Mouse (Mus musculus) lung, postnatal 36 days (tissue): ENCODE measurements around the gene Shq1.
A peak's percentile ranks its signal among the peaks of the same experiment; 100 is the strongest.

Source experiments
- DNase-seq: peaks from one replicate; pipeline ENCODE4 v3.0.0; 2022; ENCODE audit warnings: mixed read lengths

The Shq1 gene

DNA sequence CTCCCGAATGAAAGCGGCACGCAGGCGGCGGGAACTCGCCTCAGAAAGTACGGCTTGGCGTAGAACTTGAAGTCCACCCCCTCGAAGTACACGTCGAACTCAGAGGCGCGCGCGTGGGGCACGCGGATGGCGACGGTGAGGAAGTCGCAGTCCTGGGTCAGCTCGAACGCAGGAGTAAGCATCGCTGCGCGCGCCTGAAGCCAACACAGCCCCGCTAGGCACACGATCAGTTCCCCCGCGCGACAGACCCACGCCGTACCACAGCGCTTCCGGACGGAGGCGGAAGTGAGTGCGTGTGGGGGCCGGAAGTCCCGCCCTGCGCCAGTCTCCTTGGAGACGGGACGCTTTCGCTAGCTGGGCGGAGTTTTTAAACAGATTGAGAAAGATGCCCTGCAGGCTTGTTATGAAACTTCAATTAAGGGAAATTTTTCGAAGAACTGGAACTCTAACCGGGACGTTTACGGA lies at the start of gene Shq1:
Shq1 (minus strand) TSS at position 278 of the 465 bp plus-strand sequence.
- peak; percentile 92 for DNase-seq

DNA sequence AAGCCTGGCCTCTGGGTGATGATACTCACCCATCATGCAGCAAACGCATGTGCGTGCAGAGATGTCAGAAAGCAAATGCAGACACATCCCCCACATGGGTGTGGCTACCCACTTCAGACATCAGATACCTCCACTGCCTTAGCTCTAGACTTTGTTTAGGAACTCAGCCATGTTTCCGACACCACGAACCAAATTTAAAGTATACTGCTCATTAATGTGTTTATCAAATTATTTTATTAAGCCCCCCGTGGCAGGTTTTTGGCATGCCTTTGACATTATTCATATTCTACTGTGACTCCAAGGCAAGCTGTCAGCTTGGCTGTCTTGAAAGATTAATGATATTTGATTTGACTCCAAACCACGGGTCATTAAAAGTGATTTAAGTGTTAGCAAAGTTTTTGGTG lies 49.1 kb upstream of the Shq1 start:
- DNase-seq, result no peak

DNA sequence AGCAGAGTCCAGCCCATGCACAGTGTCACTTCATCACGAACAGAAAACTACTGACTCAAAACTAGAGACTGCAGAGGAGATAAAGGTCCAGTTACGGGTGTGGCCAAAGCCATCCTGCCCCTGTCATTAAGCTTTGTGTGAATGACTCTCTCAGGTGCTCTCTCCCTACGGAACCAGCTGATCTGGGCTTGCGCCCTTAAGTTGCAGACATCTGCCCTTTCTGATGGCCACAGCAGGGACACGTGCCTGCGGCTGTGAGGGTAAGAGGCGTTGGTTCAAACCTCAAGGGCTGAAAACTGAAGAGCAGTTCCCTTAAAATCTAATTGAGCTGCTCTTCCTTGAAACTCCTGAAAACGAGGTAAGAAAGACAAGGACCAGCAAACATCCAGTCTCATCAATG lies 45.9 kb upstream of the Shq1 start:
- no peak for DNase-seq

DNA sequence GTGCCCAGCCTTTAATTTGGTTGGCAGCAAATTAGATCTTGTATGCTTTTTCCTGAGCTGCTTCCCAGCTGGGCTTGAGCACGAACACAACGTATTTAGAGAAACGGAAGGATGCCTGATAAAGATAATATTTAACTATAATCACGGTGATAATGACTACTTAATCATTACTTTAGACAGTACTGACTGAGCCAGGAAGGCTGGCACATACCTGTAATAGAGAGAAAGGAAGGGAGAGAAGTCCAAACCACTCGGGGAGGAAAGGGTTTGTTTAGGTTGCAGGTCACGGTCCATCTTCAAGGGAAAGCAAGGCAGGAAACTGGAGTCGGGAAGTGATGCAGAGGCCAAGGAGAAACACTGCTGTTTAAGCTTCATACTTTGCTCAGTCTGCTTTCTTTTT lies 45.2 kb upstream of the Shq1 start:
- no peak for DNase-seq

DNA sequence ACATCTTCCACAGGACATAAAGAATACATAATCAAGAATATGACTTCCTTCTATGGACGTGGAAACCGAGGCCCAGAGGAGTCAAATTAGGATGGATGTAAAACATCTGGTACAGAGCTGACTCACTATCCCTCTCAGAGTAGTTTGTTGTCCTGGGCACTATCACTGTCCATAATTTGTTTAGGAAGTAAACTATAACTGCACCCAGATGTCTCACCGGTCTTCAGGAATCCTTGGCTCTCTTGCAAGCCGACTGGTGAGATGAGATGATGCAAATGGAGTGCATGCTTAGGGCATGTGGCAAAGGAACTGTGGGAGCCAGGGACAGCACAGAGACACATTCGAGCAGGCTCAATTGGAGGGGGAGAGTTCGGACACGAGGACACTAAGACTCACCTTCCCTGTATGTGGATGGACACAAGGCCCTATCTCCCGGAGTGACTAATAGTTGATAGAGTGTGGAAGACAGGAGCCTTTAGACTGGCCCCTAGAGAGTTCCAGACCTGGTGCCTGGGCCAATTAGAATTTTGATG lies 44.4 kb upstream of the Shq1 start:
- DNase-seq, result no peak

DNA sequence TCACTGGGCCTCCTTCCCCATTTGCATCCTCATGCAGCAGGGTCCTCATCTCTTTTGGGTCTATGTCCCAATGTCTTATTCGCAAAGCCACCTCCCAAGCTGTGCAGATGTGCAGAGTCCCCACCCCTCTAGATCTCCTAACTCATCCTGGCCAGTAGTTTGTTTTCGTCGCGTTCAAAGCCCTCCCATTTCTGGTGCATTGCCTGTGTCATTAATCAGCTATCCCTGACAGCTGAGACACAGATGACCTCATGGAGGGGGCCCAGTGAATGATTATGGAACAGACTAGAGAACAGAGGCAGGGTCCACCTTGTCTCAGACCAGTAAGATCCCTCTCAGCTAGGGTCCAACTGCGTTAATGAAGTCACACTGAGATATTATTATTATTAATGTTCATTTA lies 39.9 kb upstream of the Shq1 start:
- no peak for DNase-seq

DNA sequence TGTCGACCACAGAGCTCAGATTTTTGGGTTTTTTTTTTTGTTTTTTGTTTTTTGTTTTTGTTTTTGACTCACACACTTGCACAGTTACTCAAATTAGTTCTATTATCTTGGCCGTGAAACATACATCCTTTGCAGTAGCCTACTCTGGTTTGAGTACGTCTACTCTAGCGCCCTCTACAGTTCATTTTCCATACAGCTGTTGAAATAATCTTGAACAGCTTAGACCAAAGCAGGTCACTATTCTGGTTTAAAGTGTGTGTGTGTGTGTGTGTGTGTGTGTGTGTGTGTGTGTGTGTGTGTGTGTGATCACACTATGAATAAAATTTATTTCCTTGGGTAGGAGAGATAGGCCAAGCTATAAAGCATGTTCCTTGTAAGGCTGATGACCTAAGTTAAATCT lies 39.2 kb upstream of the Shq1 start:
- DNase-seq, result peak; percentile 53

DNA sequence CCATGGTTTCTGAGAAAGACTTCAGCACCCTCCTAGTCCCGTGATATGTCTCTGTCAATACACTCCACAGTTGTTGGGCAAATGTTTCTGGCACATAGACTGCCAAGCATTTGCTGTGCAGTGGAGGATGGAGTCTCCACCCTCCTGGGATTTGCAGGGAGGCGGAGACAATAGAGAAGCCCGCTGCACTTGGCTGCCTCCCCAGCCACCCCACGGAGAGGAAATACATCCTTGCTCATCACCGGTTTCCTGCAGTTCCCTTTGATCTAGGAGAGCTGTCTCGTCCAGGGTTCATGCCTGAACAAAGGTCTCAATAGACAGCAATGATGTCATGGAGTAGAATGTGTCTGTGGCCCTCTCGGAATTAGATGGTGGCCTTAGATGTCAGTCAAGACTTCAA lies 38.5 kb upstream of the Shq1 start:
- DNase-seq, result peak; percentile 76

DNA sequence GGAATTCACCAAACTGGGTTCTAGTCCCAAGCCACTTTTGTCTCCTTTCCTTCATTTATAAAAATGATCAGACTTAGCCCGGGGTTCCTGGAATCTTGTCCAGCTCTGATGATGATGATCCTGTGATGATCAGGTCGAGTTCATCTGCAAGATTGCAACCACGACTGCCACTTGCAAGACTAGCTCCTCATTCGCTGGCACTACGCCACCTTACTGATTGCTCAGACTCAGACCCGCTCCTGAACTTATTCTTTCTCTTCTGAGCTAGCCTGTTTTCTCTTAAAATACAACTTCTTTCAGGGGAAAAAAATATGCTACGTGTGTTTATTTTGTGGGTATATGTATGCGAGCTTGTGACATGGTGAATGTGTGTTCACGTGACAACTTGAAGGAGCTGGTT lies 38.0 kb upstream of the Shq1 start:
- no peak for DNase-seq

DNA sequence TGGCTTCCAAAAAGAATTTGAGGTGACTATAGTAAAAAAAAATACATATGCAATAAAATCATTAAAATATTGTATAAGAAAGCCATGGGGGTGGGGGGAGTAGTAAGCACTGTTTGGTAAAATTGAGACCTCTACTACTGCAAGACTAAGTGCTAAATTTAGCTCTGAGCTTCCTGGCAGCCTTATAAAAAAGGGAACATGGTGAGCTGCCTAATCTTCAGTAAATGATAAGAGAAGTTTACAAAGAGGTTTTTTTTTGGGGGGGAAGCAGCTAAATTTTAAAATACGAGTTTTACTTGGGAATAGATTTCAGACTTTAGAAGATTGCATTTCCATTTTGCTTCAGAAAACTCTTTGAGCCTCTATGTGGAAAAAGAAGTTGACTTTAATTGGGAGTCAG lies 37.3 kb upstream of the Shq1 start:
- no peak for DNase-seq

DNA sequence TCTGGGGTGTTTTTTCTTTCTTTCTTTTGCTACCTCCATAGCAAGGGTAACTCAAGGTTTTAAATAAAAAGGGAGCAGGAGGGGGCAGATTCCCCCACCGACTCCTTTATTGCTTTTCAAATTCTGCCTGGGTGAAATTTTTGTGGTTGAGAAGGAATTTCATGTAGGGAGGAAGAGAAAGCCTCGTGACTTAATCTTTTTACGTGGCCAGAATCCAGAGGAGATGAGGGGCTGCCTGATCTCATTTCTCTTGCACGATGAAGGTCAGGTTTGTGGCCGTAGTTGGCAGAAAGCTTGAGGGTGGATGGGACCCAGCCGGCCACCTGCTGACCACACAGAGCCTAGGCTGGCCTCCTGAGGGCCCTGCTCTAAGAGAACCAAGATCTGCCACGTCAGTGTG lies 36.6 kb upstream of the Shq1 start:
- no peak for DNase-seq

DNA sequence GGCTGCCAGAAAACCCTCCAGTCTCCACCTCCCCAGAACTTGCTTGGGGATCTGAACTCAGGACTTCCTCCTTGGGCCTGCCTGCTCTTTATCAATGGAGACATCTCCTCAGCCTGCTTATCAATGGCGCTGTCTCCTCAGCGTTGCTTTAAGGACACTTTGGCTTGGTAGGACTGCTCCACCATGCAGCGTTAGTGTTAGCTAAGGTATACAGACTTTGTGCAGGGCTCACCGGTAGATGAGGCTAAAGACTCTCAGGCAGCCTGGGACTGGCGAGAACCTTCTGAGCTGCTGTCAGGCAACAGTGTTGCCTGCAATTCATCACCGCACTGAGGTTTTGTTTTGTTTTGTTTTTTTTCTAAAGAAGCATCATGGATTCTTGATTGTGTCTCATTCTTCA lies 35.9 kb upstream of the Shq1 start:
- no peak for DNase-seq

DNA sequence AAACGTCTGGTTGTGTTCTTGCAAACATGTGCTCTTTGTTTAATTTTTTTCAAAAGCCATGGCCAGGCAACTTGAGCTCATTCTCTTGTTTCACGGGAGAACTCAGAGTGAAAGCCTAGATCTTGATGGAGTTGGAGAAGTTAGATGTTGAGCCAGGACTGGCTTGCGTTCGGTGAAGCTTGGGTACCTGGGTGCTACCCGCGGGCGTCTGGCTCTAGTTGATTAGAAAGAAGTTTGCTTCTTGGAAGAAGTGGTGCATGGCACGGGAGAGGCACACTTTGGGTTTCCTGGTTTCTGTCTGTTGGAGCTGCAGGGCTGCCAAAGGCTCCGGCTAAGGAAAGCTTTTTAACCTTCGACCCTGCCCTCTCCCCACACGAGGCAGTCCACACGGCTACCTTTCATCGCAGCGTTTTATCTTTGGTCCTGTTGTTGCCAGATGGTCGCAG lies 34.4 kb upstream of the Shq1 start:
- DNase-seq, result no peak

DNA sequence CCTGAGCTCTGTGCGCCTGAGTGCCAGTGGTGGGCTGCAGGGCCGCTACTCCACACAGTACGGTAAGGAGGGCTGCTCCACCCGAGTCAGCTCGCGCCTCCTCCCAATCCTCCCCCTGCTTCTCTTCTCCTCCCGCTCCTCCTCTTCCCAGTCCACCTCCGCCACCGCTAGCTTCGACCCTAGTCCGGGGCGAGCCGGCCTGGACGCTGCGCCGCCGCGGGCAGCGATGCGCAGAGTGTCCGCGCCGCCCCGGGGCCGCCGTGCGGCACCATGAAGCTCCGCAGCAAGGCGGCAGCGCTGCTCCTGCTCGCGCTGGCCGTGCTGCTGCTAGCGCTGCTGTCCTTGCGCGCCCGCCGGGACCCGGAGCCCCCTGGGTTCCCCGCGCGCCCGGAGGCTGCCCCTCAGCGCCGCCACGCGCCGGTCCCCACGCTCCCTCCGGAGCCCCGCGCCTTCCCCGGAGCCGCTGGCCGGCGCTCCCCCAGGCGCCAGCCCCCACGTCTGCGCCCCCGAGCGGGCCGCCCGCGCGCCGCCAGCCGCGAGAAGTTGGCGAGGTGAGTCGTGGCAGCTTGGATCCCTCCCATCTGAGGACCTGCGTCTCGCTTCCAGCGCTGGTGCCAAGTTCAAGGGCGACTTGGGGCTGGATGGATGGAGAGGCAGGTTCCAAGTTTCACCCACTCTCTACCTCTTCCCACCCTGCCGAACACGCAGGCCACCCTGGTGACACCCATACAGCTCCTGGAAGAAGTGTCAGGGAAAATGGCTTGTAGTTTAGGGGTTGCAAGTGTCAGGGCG lies 33.8 kb upstream of the Shq1 start, which contains the start of gene Gxylt2:
Gxylt2 (plus strand) TSS at position 161 of the 792 bp plus-strand sequence.
- DNase-seq, result no peak

DNA sequence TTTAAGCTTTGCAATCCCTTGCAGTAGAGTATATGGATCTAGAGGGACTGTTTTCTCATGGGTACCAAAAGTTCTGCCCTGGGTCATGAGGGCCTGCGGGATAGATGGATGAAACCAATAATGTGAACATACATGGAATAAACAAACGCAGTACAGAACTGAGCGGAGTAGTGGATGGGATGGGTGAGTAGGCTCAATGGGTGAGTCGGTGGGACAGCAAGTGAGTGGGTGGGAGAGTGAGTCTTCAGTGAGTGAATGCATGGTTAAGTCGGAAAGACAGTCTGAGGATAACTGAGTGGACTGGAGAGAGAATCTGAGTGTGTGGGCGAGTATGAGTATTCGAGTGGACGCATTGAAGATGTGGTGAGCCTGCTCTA lies 33.2 kb upstream of the Shq1 start:
- DNase-seq, result no peak

DNA sequence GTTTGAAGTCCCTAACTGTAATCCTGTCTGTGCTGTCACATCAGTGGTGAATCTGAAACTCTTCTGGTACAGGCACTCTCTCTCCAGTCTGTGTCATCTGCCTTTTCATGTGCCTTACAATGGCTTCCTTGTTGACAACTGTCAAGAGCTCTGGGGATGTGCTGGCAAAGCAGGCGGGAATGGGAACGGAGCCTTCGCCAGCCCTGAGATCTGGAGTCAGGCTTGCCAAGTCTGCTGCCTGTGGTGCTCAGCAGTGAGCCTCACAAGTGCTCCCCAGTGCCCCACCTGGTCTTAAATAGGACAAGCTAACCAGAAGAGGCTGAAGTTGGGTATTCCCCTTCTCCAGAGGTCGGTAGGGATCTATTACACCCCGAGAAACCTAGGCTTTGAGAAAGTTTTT lies 29.8 kb upstream of the Shq1 start:
- DNase-seq, result no peak

DNA sequence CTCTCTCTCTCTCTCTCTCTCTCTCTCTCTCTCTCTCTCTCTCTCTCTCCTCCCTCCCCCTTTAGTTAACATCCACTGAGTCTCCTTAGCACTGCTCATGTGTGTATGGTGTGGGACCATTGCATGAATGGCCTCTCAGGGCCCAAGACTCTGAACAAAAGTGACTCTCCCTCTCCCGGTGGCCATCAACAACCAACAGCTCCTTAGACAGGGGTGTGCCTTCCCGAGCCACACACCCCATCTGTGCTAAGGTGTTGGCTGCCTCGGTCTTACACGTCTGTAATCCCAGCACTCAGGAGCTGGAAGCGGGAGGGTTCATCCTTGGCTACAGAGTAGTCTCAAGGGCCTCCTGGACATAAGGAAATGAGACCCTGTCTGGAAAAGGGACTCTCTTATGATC lies 29.0 kb upstream of the Shq1 start:
- DNase-seq, result no peak

DNA sequence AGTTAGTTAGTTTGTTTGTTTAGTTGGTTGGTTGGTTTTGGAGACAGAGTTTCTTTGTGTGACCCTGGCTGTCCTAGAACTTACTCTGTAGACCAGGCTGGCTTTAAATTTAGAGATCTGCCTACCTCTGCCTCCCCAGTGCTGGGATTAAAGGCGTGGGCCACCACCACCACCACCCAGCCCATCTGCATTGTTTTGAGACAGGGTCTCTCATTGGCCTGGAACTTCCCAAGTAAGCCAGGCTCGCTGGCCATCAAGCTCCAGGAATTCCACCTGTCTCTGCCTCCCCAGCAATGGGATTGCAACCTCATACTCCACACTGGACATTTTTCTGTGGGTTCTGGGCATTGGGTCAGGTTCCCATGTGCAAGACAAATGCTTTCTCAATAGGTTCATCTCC lies 15.4 kb upstream of the Shq1 start:
- no peak for DNase-seq

DNA sequence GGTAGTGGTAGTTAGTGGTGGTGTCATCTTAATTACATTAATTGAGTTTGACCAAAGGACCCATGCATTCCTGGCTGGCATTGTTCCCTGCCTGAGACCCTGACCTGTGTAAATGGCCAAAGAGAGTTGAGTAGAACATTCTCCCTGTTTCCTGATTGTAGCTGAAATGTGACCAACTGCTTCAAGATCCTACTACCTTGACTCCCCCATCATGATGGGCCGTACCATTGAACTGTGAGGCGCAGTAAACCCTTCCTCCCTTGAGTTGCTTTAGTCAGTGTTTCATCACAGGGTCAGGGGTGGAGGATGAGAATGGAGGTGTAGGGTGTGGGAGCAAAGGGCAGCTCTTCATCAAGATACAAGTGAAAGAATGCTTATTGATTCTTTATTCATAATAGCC lies 7.7 kb upstream of the Shq1 start:
- DNase-seq, result no peak

DNA sequence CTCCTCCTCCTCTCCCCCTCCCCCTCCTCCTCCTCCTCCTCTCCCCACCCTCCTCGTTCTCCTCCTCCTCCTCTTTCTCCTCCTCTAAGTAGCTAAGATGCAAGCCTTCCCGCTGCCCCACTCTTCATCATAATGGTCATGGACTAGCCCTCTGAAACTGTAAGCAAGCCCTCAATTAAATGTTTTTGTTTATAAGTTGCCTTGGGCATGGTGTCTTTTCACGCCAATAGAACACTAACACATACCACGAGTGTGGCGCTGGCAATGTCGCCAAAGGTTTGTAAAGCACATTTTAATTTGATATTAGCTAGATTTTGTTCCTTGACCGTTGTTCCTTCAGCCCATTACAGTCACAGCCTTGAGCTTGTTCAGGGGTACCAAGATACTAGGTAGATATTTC lies 5.5 kb upstream of the Shq1 start:
- no peak for DNase-seq

DNA sequence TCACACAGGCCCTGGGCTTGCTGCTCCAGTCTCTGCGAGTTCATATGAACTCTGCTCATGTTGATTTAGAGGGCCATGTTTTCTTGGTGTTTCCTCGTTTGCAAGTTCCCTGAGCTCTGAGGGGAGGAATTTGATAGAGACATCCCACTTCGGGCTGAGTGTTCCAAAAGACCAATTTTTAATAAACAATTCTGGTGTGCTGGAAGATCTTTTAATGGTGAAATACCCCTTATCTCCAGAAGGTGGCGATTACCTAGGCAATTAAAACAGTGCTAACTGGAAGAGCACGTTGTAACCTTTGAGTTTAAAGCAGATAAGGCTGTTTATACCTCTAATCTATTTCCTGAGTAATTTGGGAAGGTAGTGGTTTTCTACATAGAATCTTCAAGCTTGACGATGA lies 4.0 kb upstream of the Shq1 start:
- peak; percentile 61 for DNase-seq

DNA sequence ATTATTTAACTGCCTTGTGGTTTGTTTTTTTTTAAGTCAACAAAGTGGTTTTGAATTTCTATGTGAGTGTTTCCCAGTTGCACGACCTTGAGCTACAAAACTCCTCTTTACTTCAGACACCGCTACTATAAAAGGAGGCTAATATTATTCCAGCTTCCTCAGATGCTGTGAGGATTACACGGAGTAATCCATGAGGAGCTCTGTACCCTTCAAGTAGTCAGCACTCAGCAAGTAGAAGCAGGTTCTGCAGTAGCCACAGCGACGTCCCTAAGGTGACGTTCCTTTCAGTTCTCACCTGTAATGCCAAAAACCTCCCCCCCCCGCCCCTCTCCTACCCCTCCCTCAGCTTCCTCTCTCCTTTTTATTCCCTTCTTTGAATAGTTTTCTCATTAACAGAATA lies 444 bp upstream of the Shq1 start:
- DNase-seq, result no peak

DNA sequence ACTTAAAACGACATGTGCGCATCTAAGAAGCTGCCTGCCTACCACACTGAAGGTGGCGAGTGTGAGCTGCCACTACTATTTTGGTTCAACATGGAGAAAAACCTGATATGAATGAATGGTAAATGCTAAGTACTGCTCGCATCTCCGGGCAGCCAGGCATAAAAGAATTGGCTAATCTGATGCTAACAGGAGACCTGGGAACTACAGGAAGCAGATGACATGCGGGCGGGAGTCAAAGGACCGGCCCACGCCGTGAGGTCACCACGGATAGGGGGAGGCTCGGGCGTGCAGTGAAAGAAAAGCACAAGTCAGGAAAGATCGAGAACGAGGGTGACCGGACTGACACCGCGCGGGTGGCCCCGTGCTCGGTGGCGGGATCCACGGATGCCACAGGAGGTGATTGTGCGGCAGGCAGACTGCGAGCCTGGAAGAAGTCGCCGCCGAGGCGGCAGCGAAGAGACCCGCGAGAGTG lies 551 bp downstream of the Shq1 start:
- peak; percentile 78 for DNase-seq

DNA sequence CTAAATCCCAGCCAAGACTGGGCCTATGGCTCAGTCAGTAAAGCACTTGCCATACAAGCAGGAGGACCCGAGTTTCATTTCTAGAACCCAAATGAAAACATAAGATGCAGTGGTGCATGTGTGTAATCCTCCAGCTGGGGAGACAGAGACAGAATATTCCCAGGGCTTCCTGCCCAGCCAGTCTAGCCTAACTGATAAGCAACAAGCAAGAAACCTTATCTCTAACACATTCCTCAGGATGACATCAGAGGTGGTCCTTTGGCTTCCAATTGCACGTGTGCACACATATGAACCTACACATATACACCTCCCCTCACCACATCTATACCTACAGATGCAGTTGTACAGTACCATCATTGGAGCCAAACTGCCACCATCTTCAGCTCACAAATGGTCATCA lies 2.1 kb downstream of the Shq1 start:
- no peak for DNase-seq

DNA sequence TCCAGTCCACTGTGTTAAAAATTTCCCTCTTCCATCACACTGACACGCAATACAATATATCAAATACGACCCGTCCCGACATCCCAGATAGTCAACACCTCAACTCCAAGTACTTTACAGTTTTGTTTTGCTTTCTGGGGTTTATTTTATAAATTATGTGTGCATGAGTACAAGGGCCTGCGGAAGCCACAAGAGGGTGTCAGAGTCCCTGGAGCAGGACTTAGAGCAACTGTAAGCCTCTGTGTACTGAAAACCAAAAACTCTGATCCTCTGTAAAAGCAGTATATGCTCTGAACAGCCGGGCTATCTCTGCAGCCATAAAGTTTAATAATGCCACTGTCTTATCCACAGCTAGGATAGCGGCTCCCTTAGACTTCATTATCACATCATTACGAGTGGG lies 3.3 kb downstream of the Shq1 start:
- DNase-seq, result no peak
